Mouse (Mus musculus) lung, postnatal 0 days (tissue): ENCODE data around the gene Anapc11.

Experiments
- CTCF ChIP-seq: IDR thresholded peaks from 2 replicates; pipeline ENCODE4 v1.5.1; 2016; ENCODE audit warnings: antibody characterized with exemption, mild to moderate bottlenecking
- EP300 ChIP-seq: IDR thresholded peaks from 2 replicates; pipeline ENCODE4 v1.6.1; 2016; ENCODE audit warnings: antibody characterized with exemption, mild to moderate bottlenecking, control low read depth

DNA sequence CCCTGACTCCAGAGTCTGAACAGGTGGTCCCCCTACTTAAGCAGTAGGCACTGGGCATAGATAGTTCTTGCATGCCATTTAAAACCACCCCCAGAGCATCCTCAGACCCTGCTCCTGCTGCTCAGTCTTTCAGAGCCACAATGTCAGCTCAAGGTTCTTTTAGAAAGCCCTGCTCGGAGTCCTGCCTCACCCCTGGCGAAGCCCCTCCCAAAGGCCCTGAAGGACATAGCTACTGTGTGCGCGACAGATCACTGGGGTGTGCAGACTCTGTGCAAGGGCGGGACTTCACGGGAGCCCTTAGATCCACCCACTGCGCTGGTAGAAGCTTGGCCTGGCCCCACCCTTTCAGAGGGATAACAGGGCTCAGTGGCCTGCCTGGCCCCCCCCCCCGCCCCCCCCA, 11.0 kb downstream of the Anapc11 start:
- TF ChIP-seq EP300 (no peak), CTCF (no peak)
